Mouse (Mus musculus): ENCODE data around the gene Zbtb12.
"Not testable (repeated sequence)": the region's sequence is repeated elsewhere in the genome, so short reads cannot be mapped to it uniquely, and the experiment has no call there.

The Zbtb12 gene

GRCm38 (mm10) chr17:34879336-34879879 is at the start of gene Zbtb12:
Gene Zbtb12, plus strand, starts transcription at chr17:34879483.
- DNase-seq: no peak

GRCm38 (mm10) chr17:34830776-34831175 is 48.5 kb upstream of the Zbtb12 start:
- not testable (repeated sequence) for DNase-seq

DNA sequence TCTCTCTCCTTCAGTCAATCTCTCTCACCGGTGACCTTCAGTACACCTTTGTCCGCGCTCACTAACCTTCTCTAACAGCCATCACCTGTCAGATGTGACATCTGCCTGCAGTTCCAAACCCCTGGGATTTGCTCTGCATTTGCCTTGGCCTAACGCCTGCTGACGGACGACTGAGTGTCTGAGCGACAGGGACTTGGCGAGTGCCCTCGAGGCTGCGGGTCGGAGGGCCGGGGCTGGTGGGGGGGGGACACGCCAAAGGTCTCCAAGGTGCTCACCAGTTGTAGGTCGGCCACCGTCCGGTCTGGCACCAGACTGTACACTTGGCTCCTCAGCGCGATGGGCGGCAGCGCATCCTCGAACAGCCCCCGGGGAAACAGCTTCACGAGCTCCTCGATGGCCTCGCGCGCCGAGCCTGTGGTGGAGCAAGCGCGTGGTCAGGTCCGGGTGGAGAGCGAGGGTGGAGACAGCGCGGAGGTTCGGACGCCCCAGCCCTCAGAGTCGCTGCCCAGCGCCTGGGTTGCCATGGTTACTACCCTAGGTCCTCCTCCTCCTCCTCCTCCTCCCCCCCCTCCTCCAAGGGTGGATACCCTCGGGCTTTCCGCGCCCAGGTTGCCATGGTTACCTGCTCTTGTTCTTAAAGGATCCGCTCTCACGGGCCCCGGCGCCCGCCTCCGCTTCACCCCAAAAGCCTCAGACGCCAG is 43.0 kb upstream of the Zbtb12 start:
- no peak for DNase-seq

DNA sequence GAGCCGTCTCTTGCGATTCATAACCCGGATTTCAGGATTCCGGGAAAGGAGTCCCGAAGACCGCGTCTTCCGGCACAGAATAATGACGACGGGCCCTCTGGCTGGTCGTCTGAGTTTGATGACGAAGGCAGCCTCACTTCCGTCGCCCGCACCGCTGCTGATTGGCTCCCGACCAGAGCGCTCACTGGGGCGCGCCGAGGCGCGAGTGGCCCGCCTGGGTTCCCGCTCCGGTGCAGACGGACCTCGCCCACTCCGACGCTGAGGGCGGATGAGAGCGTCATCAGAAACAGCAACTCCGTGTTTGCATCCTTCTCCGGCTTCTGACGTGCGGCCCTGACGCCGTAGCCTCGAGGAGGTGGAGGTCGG is 42.4 kb upstream of the Zbtb12 start, which contains the start of the genes Stk19 and Dxo:
Stk19 (minus strand) TSS at position 90 of the 366 bp plus-strand sequence.
Dxo (plus strand) TSS at position 164 of the 366 bp plus-strand sequence.
- DNase-seq: peak; percentile 95

DNA sequence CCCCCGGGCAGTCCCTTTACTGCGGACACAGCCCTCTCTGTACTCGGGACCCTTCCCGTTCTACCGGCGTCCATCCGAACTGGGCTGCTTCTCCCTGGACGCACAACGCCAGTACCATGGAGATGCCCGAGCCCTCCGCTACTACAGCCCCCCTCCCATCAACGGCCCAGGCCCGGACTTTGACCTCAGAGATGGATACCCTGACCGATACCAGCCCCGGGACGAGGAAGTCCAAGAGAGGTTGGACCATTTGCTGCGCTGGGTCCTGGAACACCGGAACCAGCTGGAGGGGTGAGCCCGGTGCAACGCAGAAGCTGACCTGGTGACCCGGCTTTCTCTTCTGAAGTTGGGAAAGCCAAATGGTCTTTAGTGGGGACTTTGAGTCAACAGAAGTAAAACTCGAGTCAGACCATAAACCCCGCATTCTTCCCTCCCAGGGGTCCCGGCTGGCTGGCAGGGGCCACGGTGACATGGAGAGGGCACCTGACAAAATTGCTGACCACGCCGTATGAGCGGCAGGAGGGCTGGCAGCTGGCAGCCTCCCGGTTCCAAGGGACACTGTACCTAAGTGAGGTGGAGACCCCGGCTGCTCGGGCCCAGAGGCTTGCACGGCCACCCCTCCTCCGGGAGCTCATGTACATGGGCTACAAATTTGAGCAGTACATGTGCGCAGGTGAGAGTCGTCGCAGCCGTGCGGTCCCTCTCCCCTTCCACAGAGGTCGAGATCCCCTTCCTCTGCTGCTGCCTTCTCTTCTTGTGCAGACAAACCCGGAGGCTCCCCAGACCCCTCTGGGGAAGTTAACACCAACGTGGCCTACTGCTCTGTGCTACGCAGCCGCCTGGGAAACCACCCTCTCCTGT is 41.6 kb upstream of the Zbtb12 start:
- no peak for DNase-seq

GRCm38 (mm10) chr17:34838785-34839184 is 40.5 kb upstream of the Zbtb12 start:
- no peak for DNase-seq

- DNase-seq: no peak
Measured at GRCm38 (mm10) chr17:34840736-34841307, 38.5 kb upstream of the Zbtb12 start.

GRCm38 (mm10) chr17:34844884-34845283 is 34.4 kb upstream of the Zbtb12 start:
- no peak for DNase-seq

DNA sequence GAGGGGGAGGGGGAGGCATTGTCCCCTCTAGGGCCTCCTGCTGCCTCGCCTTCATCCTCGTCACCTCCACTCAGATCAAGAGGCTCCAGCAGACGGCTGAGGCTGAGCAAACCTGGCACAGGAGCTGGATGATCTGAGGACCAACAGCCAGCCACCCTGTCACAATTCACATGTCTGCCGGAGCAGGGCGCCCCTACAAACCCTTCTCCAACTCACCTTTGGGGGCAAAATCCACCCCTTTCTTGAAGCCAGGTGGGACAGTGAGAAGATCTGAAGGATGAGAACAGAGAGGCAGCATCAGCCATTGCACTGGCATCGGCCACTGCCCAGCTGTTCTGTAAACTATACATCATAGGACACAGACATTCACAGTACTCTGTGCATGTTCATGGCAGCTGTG is 32.1 kb upstream of the Zbtb12 start:
- no peak for DNase-seq

DNA sequence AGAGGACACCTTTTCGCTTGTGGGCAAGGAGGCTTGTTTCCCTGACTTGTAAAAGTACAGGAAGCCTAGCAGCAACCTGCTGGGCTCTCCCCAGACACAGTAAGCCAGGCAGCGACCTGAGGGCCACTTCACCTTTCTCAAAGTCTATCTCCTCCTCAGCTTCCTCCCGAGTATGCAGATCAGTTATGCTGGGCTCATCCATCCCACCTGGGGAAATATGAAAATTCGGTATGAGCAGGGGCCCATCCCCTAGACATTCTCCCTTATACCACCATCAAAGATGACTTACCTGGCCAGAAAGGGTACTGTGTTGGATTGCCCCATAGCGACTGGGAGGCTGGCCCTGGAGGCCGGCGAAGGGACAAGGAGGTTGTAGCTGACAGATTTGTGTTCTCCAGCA is 31.7 kb upstream of the Zbtb12 start:
- DNase-seq: no peak

DNA sequence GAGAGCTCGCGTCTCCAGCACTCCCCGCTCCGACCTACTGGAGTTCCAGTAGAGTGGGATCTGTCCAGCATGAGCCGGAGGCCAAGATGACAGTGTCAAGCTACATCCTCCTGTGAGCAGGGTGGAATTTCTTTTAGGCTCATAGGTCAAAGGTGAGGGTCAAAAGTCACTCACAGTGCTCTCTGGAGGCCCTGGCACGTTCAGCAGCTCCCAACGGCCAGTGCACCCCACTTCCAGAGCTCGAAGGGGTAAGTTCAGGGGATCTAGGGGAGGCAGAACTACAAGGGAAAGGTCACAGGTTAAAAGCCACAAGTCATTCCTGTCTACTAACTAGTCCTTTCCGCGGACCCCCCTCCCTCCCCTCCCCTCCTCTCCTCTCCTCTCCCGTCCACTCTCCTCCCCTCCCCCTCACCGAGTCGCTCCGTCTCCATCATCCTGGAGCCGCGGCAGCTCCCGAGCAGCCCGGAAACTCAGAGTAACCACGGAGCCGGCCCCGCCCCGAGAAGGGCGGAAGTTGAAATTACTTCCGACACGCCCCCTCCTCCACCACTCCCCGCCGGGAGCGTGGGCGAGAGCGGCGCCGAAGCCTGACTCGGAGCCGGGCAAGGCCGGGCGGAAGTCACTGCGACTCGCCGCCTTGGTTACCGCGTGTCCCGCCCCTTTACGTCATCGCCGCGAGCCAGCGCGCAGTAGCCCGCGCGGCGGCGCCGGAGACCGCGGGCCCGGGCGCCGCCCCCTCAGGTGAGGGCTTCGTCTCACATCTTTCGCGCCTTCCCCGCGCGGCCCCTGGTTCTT is 29.4 kb upstream of the Zbtb12 start, which contains the start of the genes Skiv2l and Nelfe:
Skiv2l (minus strand) TSS at position 489 of the 795 bp plus-strand sequence.
Nelfe (plus strand) TSS at position 670 of the 795 bp plus-strand sequence.
- peak; percentile 98 for DNase-seq

DNA sequence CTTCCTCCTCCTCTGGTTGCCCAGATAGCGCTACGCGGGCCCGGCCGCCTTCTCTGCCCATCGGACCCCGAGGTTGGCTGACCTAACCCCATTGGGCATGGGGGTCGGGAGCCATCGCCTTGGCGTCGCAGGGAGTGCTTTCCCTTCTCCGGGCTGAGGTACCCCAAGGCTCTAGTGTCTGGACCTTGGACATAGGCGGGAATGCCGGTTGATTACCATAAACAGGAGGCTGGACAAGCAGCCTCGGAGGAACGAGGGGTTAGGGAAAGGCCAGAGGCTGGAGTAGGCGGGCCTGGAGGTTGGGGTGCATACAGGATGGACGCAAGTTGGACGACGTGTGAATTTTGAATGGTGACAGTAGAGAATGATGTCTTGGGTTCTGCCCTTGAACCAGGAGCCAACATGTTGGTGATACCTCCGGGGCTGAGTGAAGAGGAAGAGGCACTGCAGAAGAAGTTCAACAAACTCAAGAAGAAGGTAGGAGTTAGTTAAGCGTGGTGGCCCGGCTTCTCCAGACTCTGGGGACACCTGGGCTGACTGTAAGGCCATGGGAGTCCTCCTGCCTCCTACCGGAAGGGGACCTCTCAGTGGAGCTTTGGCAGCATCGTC is 28.7 kb upstream of the Zbtb12 start:
- no peak for DNase-seq

GRCm38 (mm10) chr17:34853511-34853910 is 25.8 kb upstream of the Zbtb12 start:
- no peak for DNase-seq

DNA sequence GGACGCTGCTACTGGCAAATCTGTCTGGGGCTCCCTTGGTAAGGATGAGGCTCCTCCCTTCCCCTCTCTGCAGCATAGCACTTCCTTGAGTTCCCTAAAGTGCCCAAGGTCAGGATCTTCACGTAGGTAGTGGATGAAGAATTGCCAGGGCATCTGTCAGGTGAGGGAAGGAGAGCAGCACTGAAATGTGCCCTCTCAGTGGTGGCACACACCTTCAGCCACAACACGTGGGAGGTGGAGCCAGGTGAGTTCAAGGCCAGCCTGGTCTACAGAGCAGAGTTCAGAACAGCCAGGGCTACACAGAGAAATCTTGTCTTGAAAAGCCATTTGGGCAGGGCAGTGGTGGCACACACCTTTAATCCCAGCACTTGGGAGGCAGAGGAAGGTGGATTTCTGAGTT is 24.5 kb upstream of the Zbtb12 start:
- no peak for DNase-seq

- DNase-seq: no peak
Measured at GRCm38 (mm10) chr17:34855825-34856224, 23.5 kb upstream of the Zbtb12 start.

GRCm38 (mm10) chr17:34858670-34859069 is 20.6 kb upstream of the Zbtb12 start:
- no peak for DNase-seq

DNA sequence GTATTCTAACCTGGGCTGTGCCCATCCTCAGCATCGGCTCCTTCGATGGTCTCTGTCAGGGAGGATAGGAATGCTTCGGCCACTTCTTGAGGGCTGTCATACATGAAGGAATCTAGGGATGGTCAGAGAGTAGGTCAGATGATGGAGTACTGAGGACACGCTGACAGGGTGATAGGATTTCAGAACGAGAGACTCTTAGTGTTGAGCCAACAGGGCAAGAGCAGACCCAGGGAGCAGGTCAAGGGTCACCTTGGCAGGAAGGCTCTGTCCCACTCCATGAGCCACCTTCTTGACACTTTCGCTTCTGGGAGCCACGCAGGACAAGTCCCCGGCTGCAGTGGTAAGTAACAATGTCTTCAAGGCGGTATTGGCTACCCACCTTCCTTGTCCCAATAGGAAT is 18.8 kb upstream of the Zbtb12 start:
- DNase-seq: no peak

DNA sequence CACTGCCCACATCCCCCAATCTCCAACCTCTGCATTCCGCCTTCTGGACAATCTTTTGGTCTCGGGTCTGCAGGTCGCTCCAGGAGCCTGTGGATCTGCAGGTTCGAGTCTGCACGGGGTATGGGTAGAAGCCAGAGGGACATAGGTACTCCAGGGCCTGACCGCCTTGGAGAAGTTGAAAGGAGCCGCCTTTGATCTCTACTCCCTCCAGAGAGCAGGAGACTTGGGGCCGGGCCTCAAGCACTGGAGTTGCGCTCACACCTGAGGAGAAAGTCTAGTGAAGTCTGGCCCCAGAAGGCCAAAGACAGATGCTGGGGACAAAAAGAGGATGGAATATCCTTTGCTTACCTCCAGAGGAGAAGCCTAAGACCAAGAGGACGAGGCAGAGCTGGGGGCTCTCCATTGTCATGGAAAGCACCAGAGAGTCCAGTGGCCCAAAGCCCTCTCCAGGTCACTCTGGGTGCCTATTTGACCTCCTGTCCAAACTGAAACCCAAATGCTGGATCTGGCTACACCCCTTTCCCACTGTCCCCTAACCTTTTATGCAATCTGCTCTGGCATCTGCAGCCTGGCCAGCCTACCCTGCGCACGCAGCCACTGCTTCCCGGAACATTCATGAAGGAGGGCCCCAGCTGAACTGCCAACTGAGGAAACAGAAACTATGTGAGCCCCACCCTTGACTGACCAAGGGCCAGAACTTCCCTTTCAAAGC is 17.4 kb upstream of the Zbtb12 start:
- no peak for DNase-seq

DNA sequence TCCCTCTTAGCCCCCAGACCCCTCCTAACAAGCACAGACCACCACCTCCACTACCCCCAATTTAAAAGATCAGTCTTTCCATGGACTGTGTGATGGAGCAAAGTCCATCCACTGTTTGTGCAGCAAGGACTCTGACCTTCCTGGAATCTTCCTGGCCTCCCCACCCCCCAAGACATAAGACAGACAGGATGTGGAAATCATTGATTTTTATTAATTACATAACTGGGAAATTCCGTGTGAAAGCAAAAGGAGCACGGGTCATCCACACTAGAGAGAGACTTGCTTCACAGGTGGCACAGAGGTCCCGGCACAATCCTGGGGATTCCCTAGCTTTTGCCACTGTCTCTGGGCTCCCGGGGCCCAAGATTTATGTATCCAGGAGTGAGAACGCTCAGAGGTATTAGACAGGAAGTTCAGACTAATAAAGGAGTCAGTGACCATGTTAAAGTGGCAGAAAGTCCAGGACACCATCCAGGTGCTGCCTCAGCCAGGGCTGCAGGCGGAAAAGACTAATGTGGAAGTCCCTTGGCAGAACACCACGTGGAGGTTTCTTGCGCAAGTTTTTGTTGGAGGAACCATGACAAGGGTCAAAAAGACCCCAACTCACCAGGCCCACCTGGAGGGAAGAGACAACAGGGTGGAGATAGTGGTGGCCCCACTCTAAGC is 16.7 kb upstream of the Zbtb12 start, which contains the start of gene Cfb:
Cfb (minus strand) TSS at position 103 of the 666 bp plus-strand sequence.
- DNase-seq: no peak

DNA sequence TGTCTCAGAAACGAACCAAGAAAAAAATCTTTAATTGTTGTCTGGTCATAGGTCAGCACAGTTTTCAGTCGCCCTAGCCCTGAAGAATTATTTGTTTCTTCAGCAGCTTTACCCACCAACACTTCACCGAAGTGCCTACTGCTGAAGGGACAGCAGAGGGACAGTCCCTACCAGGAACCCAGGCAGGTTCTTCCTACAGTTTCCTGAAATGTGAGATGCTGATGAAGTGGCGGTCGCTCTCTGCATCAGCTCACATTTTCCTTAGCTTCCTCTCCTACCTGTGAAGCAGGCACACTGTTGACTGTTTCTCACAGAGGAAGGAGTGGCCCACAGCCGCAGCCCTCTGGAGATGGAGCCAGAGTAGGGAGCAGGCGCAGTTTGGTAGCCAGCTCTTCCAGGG is 13.3 kb upstream of the Zbtb12 start:
- DNase-seq: no peak

- DNase-seq: no peak
Measured at GRCm38 (mm10) chr17:34874321-34874720, 5.0 kb upstream of the Zbtb12 start.
